Comparison of ENCODE assay signal across 7 mouse cellular contexts in the genomic region with DNA sequence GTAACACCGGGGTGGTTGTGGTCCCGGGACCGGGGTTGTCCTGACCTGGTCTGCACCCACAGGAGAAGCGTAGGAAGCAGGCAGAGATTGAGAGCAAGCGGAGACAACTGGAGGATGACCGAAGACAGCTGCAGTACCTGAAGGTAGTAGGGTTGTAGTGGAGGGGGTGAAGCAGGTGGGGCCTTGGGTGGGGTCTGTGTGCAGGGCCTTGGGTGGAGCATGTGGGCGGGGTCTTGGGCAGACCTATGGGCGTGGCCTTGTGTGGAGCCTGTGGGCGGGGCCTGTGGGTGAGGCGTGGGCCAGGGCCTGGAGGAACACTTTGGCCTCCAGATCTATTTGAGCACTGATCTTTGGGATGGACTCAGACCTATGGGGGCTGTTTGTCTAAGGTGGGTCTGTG. TPM values are rescaled to one million over a fixed set of nuclear protein-coding genes. Genes with fewer than 3 reads are reported as not detected.
DNase-seq lines count a peak whose midpoint lies in the region; ATAC-seq and TF ChIP-seq lines count a peak whose summit lies in the region.

No protein-coding gene starts in this region.

- H3K27ac ChIP-seq in left cerebral cortex, adult 2 months, result peak overlapping the region; percentile 92
- H3K27ac ChIP-seq in embryonic facial prominence, embryonic 13.5 days, result peak overlapping the region; percentile 45; the same call in 1 of the 2 replicates
- H3K27ac ChIP-seq in heart, embryonic 16.5 days (ENCODE audit: low read length), result peak overlapping the region; percentile 84

- H3K4me2 ChIP-seq in embryonic facial prominence, embryonic 13.5 days, result no peak overlapping the region
- H3K4me2 ChIP-seq in heart, embryonic 16.5 days (ENCODE audit: low read depth, low read length), result peak overlapping the region; percentile 43

- H3K9me3 ChIP-seq in embryonic facial prominence, embryonic 13.5 days, result no peaks in the 10 kb centered on the region
- H3K9me3 ChIP-seq in heart, embryonic 16.5 days (replicated peaks; ENCODE audit: control insufficient read depth, low read length), result no peaks in the 10 kb centered on the region

- no peak for TF ChIP-seq CTCF in left cerebral cortex, adult 2 months (IDR thresholded peaks at IDR 0.05)

- no peak for DNase-seq in left cerebral cortex, adult 2 months (ENCODE audit: extremely low spot score in 1 of 2, low spot score in 2 of 2)
- no peak for DNase-seq in left cerebral cortex, adult 11 months (ENCODE audit: low spot score)
- DNase-seq in embryo, embryonic 9.5 days (ENCODE audit: extremely low spot score), result no peak
- no peak for DNase-seq in layer of hippocampus, postnatal 36 days

- peaks cover 53% of the 10 kb centered on the region for H3K36me3 ChIP-seq in embryonic facial prominence, embryonic 13.5 days
- no peaks in the 10 kb centered on the region for H3K36me3 ChIP-seq in heart, embryonic 16.5 days (ENCODE audit: control insufficient read depth, insufficient read depth)

- no peak for ATAC-seq in embryonic facial prominence, embryonic 13.5 days (ENCODE audit: insufficient number of reproducible peaks, insufficient read depth, low FRiP score, low TSS enrichment, low read depth)
- no peak; the same call in 1 of the 2 replicates for ATAC-seq in heart, embryonic 16.5 days (replicated peaks; ENCODE audit: extremely low read depth, insufficient read depth, low FRiP score)
- peak; percentile 51 for ATAC-seq in megakaryocyte progenitor cell, adult 5-6 weeks (replicated peaks; ENCODE audit: poor library complexity)

- intact Hi-C loops in left cerebral cortex, adult 2 months (cut with DNase I), result no loop called here

- WGBS in embryonic facial prominence, embryonic 13.5 days, result 78% methylated on average over 10 of the region's 10 CpGs
- 70% methylated on average over 10 of the region's 10 CpGs for WGBS in heart, embryonic 16.5 days

- H3K4me1 ChIP-seq in embryonic facial prominence, embryonic 13.5 days, result peaks cover 40% of the 10 kb centered on the region
- peaks cover 13% of the 10 kb centered on the region for H3K4me1 ChIP-seq in heart, embryonic 16.5 days (ENCODE audit: control insufficient read depth, insufficient read depth, low read length)

- H3K4me3 ChIP-seq in left cerebral cortex, adult 2 months, result no peak overlapping the region
- H3K4me3 ChIP-seq in embryonic facial prominence, embryonic 13.5 days, result no peak overlapping the region
- H3K4me3 ChIP-seq in heart, embryonic 16.5 days (ENCODE audit: low read length), result peak overlapping the region; percentile 27

- H3K27me3 ChIP-seq in embryonic facial prominence, embryonic 13.5 days, result no peaks in the 10 kb centered on the region
- H3K27me3 ChIP-seq in heart, embryonic 16.5 days (ENCODE audit: control insufficient read depth, insufficient read depth, low read length), result no peaks in the 10 kb centered on the region

- no peak overlapping the region for H3K9ac ChIP-seq in embryonic facial prominence, embryonic 13.5 days
- H3K9ac ChIP-seq in heart, embryonic 16.5 days (ENCODE audit: low read length), result no peak overlapping the region

RNA-seq across cellular contexts. Expression of a gene that starts 13.6 kb away (rescaled TPM):
- 100 to 1,000 TPM; 293 to 312 TPM for total RNA-seq in left cerebral cortex, adult 2 months (2021)
- 105 and 112 TPM in 2 replicates for polyA plus RNA-seq in embryonic facial prominence, embryonic 13.5 days (2015; fragmentation: Nextera tagmentation; extraction: Ambion mirVana)
- 59.6 and 67.6 TPM in 2 replicates for polyA plus RNA-seq in heart, embryonic 16.5 days (2015; fragmentation: Nextera tagmentation; extraction: Ambion mirVana)
- total RNA-seq in megakaryocyte progenitor cell, adult 5-6 weeks (2015), result 65.3 and 71.4 TPM in 2 replicates
- 43.4 and 53.4 TPM in 2 replicates for total RNA-seq in megakaryocyte progenitor cell, adult 5-6 weeks (2017)
- total RNA-seq in layer of hippocampus, postnatal 36 days (2021), result 100 to 1,000 TPM; 262 to 290 TPM

RNA-seq across cellular contexts. Expression of a gene that starts 13.8 kb away (rescaled TPM):
- total RNA-seq in left cerebral cortex, adult 2 months (2021), result under 1 TPM; 0.59 to 0.89 TPM
- 2.5 and 5.2 TPM in 2 replicates for polyA plus RNA-seq in embryonic facial prominence, embryonic 13.5 days (2015; fragmentation: Nextera tagmentation; extraction: Ambion mirVana)
- polyA plus RNA-seq in heart, embryonic 16.5 days (2015; fragmentation: Nextera tagmentation; extraction: Ambion mirVana), result 1.8 and 1.9 TPM in 2 replicates
- not detected in 2 replicates for total RNA-seq in megakaryocyte progenitor cell, adult 5-6 weeks (2015)
- 0.58 TPM in 1 of 2 replicates, not detected in the other for total RNA-seq in megakaryocyte progenitor cell, adult 5-6 weeks (2017)
- total RNA-seq in layer of hippocampus, postnatal 36 days (2021), result 1 to 10 TPM in 1 of 2 experiments, under 1 TPM in 1; 0.82 to 1.4 TPM

RNA-seq across cellular contexts. Expression of a gene that starts 16.2 kb away (rescaled TPM):
- total RNA-seq in left cerebral cortex, adult 2 months (2021), result under 1 TPM; 0.58 to 0.75 TPM
- polyA plus RNA-seq in embryonic facial prominence, embryonic 13.5 days (2015; fragmentation: Nextera tagmentation; extraction: Ambion mirVana), result not detected in 2 replicates
- 2.9 and 7.9 TPM in 2 replicates for polyA plus RNA-seq in heart, embryonic 16.5 days (2015; fragmentation: Nextera tagmentation; extraction: Ambion mirVana)
- total RNA-seq in megakaryocyte progenitor cell, adult 5-6 weeks (2015), result 160 and 189 TPM in 2 replicates
- 95.1 and 100.0 TPM in 2 replicates for total RNA-seq in megakaryocyte progenitor cell, adult 5-6 weeks (2017)
- total RNA-seq in layer of hippocampus, postnatal 36 days (2021), result under 1 TPM; 0.47 to 0.73 TPM

RNA-seq across cellular contexts. Expression of a gene that starts 29.9 kb away (rescaled TPM):
- 1 to 10 TPM; 2.5 to 2.6 TPM for total RNA-seq in left cerebral cortex, adult 2 months (2021)
- polyA plus RNA-seq in embryonic facial prominence, embryonic 13.5 days (2015; fragmentation: Nextera tagmentation; extraction: Ambion mirVana), result 7.5 and 8.3 TPM in 2 replicates
- 22.6 and 26.7 TPM in 2 replicates for polyA plus RNA-seq in heart, embryonic 16.5 days (2015; fragmentation: Nextera tagmentation; extraction: Ambion mirVana)
- 1.6 and 2.7 TPM in 2 replicates for total RNA-seq in megakaryocyte progenitor cell, adult 5-6 weeks (2015)
- 1.3 and 3.6 TPM in 2 replicates for total RNA-seq in megakaryocyte progenitor cell, adult 5-6 weeks (2017)
- total RNA-seq in layer of hippocampus, postnatal 36 days (2021), result 1 to 10 TPM; 1.3 to 1.8 TPM

RNA-seq across cellular contexts. Expression of a gene that starts 40.2 kb away (rescaled TPM):
- 10 to 100 TPM; 93.3 to 97.5 TPM for total RNA-seq in left cerebral cortex, adult 2 months (2021)
- 79.2 and 96.5 TPM in 2 replicates for polyA plus RNA-seq in embryonic facial prominence, embryonic 13.5 days (2015; fragmentation: Nextera tagmentation; extraction: Ambion mirVana)
- 56.0 and 57.4 TPM in 2 replicates for polyA plus RNA-seq in heart, embryonic 16.5 days (2015; fragmentation: Nextera tagmentation; extraction: Ambion mirVana)
- total RNA-seq in megakaryocyte progenitor cell, adult 5-6 weeks (2015), result 55.6 and 63.0 TPM in 2 replicates
- total RNA-seq in megakaryocyte progenitor cell, adult 5-6 weeks (2017), result 18.4 and 20.2 TPM in 2 replicates
- 10 to 100 TPM; 81.4 to 82.9 TPM for total RNA-seq in layer of hippocampus, postnatal 36 days (2021)

Comparison
In these comparisons a context has a peak if more than half of its experiments do, and no peak if none do; other contexts are left out.
1. RNA of a gene that starts 16.2 kb away (total RNA-seq): 95.1 to 189 TPM in megakaryocyte progenitor cell, adult 5-6 weeks; 0.58 to 0.75 TPM in left cerebral cortex, adult 2 months and 0.47 to 0.73 TPM in layer of hippocampus, postnatal 36 days; every median in the first group is over 10 times any median in the second.
2. Peak in every context shown above with its lines, with median percentiles within 50 percentile points of each other: H3K27ac ChIP-seq.